23 mouse cellular contexts compared by ENCODE assay signal in genomic region chr6:146220071-146220470, GRCm38 (mm10).
DNase-seq lines count a peak whose midpoint lies in the region; ATAC-seq and TF ChIP-seq lines count a peak whose summit lies in the region.
"Had no signal": no experiment of that assay in that cellular context is flagged by ENCODE, and none has a peak within 500 bp of the region (broad histone marks: within the 10 kb centered on the region; RNA-seq: fewer than 3 reads in every experiment).

No protein-coding gene starts in this region.

- H3K4me1 ChIP-seq in megakaryocyte, embryonic 14.5 days: peaks cover 78% of the 10 kb centered on the region
- peaks cover 79% of the 10 kb centered on the region for H3K4me1 ChIP-seq in erythroblast, embryonic 14.5 days (ENCODE audit: control insufficient read depth)
- H3K4me1 ChIP-seq in liver, embryonic 14.5 days (replicated peaks; ENCODE audit: control insufficient read depth in 2 of 2, insufficient read depth in 2 of 2, low read length in 1 of 2): peaks cover 19 to 40% of the 10 kb centered on the region in 2 experiments
- 0 out of 2 replicates have a peak, but pooled peaks cover 3% of the 10 kb centered on the region for H3K4me1 ChIP-seq in kidney, adult 2 months (ENCODE audit: control insufficient read depth, insufficient read depth, low read length)

- H3K9ac ChIP-seq in liver, embryonic 14.5 days (replicated peaks): peak overlapping the region; percentile 94
- H3K9ac ChIP-seq: embryonic facial prominence, embryonic 12.5 days; hindbrain, embryonic 14.5 days; midbrain, embryonic 13.5 days had no signal

- no peak for ATAC-seq in megakaryocyte, adult 5-6 weeks (ENCODE audit: poor library complexity, severe bottlenecking)
- ATAC-seq in liver, embryonic 14.5 days (ENCODE audit: insufficient read depth): peak; percentile 50
- ATAC-seq: CD4-positive, CD25-positive, alpha-beta regulatory T cell, adult 4 months; forebrain, embryonic 14.5 days; inflammation-experienced regulatory T-cells, adult 6 months; lung, postnatal 0 days; midbrain, embryonic 13.5 days; Patski had no signal

- DNase-seq in liver, embryonic 14.5 days (ENCODE audit: low read depth in 3 of 3, low spot score in 3 of 3): no peak
- DNase-seq in cerebellum, adult 9-10 months: no peak
- DNase-seq in thymus, postnatal 25 days: no peak
- no peak for DNase-seq in kidney, adult 2 months
- DNase-seq: adrenal gland, adult 2 months; cerebellum, postnatal 10 days; gastrocnemius, postnatal 25 days; heart, postnatal 36 days; kidney, adult 18-20 months; layer of hippocampus, adult 9-11 months had no signal

- no peaks in the 10 kb centered on the region for H3K9me3 ChIP-seq in megakaryocyte, embryonic 14.5 days
- no peaks in the 10 kb centered on the region for H3K9me3 ChIP-seq in erythroblast, embryonic 14.5 days (ENCODE audit: control insufficient read depth, low read length)
- no peaks in the 10 kb centered on the region for H3K9me3 ChIP-seq in liver, embryonic 14.5 days (ENCODE audit: control insufficient read depth, low read length)
- H3K9me3 ChIP-seq: embryonic facial prominence, embryonic 12.5 days; midbrain, embryonic 13.5 days had no signal

- no peaks in the 10 kb centered on the region for H3K27me3 ChIP-seq in megakaryocyte, embryonic 14.5 days (replicated peaks)
- no peaks in the 10 kb centered on the region for H3K27me3 ChIP-seq in erythroblast, embryonic 14.5 days (ENCODE audit: control insufficient read depth)
- H3K27me3 ChIP-seq in liver, embryonic 14.5 days (ENCODE audit: control insufficient read depth, insufficient read depth, low read length): no peaks in the 10 kb centered on the region
- no peaks in the 10 kb centered on the region for H3K27me3 ChIP-seq in kidney, adult 2 months (replicated peaks; ENCODE audit: control insufficient read depth, insufficient read depth, low read length)
- H3K27me3 ChIP-seq: embryonic facial prominence, embryonic 12.5 days; midbrain, embryonic 13.5 days; Patski had no signal

- peak overlapping the region; percentile 50 for H3K4me3 ChIP-seq in megakaryocyte, embryonic 14.5 days (replicated peaks)
- peak overlapping the region; percentile 82 for H3K4me3 ChIP-seq in erythroblast, embryonic 14.5 days (replicated peaks)
- H3K4me3 ChIP-seq in liver, embryonic 14.5 days (ENCODE audit: insufficient read depth in 1 of 2, low read depth in 2 of 2, low read length in 2 of 2): peak overlapping the region; percentile 84 to 89
- H3K4me3 ChIP-seq in kidney, adult 2 months (ENCODE audit: insufficient read depth, low read depth, low read length): no peak overlapping the region
- H3K4me3 ChIP-seq: embryonic facial prominence, embryonic 12.5 days; left cerebral cortex, adult 2 months; midbrain, embryonic 13.5 days had no signal

- peak overlapping the region; percentile 99 for H3K27ac ChIP-seq in liver, embryonic 14.5 days
- H3K27ac ChIP-seq in kidney, adult 2 months (ENCODE audit: insufficient read depth, low read depth, low read length): no peak overlapping the region
- H3K27ac ChIP-seq: embryonic facial prominence, embryonic 12.5 days; hindbrain, embryonic 14.5 days; kidney, postnatal 0 days; left cerebral cortex, adult 2 months; midbrain, embryonic 13.5 days had no signal

- peak overlapping the region; percentile 81 for H3K4me2 ChIP-seq in liver, embryonic 14.5 days (ENCODE audit: low read depth)
- H3K4me2 ChIP-seq: embryonic facial prominence, embryonic 12.5 days; hindbrain, embryonic 14.5 days; midbrain, embryonic 13.5 days had no signal

- WGBS in liver, embryonic 14.5 days (ENCODE audit: insufficient replicate concordance): 33% methylated on average over 5 of the region's 5 CpGs
- 89% methylated on average over 5 of the region's 5 CpGs for WGBS in kidney, adult 2 months

- peaks cover 61% of the 10 kb centered on the region for H3K36me3 ChIP-seq in megakaryocyte, embryonic 14.5 days (replicated peaks; ENCODE audit: low read length)
- H3K36me3 ChIP-seq in erythroblast, embryonic 14.5 days (ENCODE audit: control insufficient read depth): peaks cover 54% of the 10 kb centered on the region
- H3K36me3 ChIP-seq in liver, embryonic 14.5 days (replicated peaks; ENCODE audit: control insufficient read depth, insufficient read depth, low read depth): peaks cover 14% of the 10 kb centered on the region; the same call in 1 of the 2 replicates
- H3K36me3 ChIP-seq in kidney, adult 2 months (ENCODE audit: control insufficient read depth, insufficient read depth, low read length): no peaks in the 10 kb centered on the region
- H3K36me3 ChIP-seq: embryonic facial prominence, embryonic 12.5 days; midbrain, embryonic 13.5 days had no signal

- TF ChIP-seq CTCF in liver, embryonic 14.5 days (IDR thresholded peaks at IDR 0.05; ENCODE audit: low read depth): no peak
- TF ChIP-seq CTCF in kidney, adult 2 months (conservative IDR thresholded peaks at IDR 0.05; ENCODE audit: insufficient read depth, insufficient read length, low read depth, low read length): no peak

- TF ChIP-seq EP300 in liver, embryonic 14.5 days (IDR thresholded peaks at IDR 0.05; ENCODE audit: low read depth): no peak

- no peak for TF ChIP-seq POLR2A in kidney, adult 2 months (IDR thresholded peaks at IDR 0.05; ENCODE audit: low read depth, low read length)
